ENCODE assay signal across 10 mouse cellular contexts in genomic region chr2:173337666-173338065, GRCm38 (mm10).
DNase-seq lines count a peak whose midpoint lies in the region; ATAC-seq lines count a peak whose summit lies in the region.
"Had no signal": no experiment of that assay in that cellular context is flagged by ENCODE, and none has a peak within 500 bp of the region (broad histone marks: within the 10 kb centered on the region; RNA-seq: fewer than 3 reads in every experiment).

No protein-coding gene starts in this region.

- no peak overlapping the region for H3K4me2 ChIP-seq in embryonic facial prominence, embryonic 13.5 days
- no peak overlapping the region for H3K4me2 ChIP-seq in limb, embryonic 13.5 days (replicated peaks)
- H3K4me2 ChIP-seq: midbrain, embryonic 15.5 days had no signal

- H3K4me3 ChIP-seq in embryonic facial prominence, embryonic 13.5 days, result no peak overlapping the region
- H3K4me3 ChIP-seq in embryonic facial prominence, embryonic 10.5 days, result no peak overlapping the region
- H3K4me3 ChIP-seq in limb, embryonic 13.5 days, result no peak overlapping the region
- H3K4me3 ChIP-seq: midbrain, embryonic 15.5 days had no signal

- no peaks in the 10 kb centered on the region for H3K36me3 ChIP-seq in embryonic facial prominence, embryonic 13.5 days
- no peaks in the 10 kb centered on the region for H3K36me3 ChIP-seq in embryonic facial prominence, embryonic 10.5 days (replicated peaks)
- no peaks in the 10 kb centered on the region for H3K36me3 ChIP-seq in limb, embryonic 13.5 days
- H3K36me3 ChIP-seq: midbrain, embryonic 15.5 days had no signal

- DNase-seq in embryonic facial prominence, embryonic 10.5 days (ENCODE audit: low spot score), result no peak
- peak; percentile 19 for DNase-seq in thymus, postnatal 14 days
- DNase-seq in thymus, postnatal 0 days (ENCODE audit: low spot score), result no peak
- DNase-seq in urinary bladder, postnatal 4 days (ENCODE audit: low spot score in 2 of 2), result no peak
- no peak for DNase-seq in thymus, adult 18-20 months
- DNase-seq in frontal cortex, postnatal 25 days (ENCODE audit: low spot score in 2 of 2), result no peak
- DNase-seq: adrenal gland, postnatal 10 days had no signal

- H3K27ac ChIP-seq in embryonic facial prominence, embryonic 13.5 days, result 0 out of 2 replicates have a peak overlapping the region, but pooled peaks have one; percentile 7
- H3K27ac ChIP-seq in embryonic facial prominence, embryonic 10.5 days (replicated peaks), result no peak overlapping the region
- peak overlapping the region; percentile 44 for H3K27ac ChIP-seq in limb, embryonic 13.5 days
- H3K27ac ChIP-seq: midbrain, embryonic 15.5 days had no signal

- peaks cover 9% of the 10 kb centered on the region; the same call in 1 of the 2 replicates for H3K27me3 ChIP-seq in embryonic facial prominence, embryonic 13.5 days
- H3K27me3 ChIP-seq in embryonic facial prominence, embryonic 10.5 days (replicated peaks; ENCODE audit: low read depth, poor library complexity, severe bottlenecking), result peaks cover 90% of the 10 kb centered on the region
- peaks cover 16% of the 10 kb centered on the region for H3K27me3 ChIP-seq in limb, embryonic 13.5 days
- H3K27me3 ChIP-seq: midbrain, embryonic 15.5 days had no signal

- 58% methylated on average over 5 of the region's 5 CpGs for whole genome bisulfite sequencing in embryonic facial prominence, embryonic 13.5 days
- 87% methylated on average over 5 of the region's 5 CpGs for WGBS in embryonic facial prominence, embryonic 10.5 days
- 37% methylated on average over 5 of the region's 5 CpGs for WGBS in limb, embryonic 13.5 days

- no peaks in the 10 kb centered on the region for H3K9me3 ChIP-seq in embryonic facial prominence, embryonic 13.5 days
- no peaks in the 10 kb centered on the region for H3K9me3 ChIP-seq in embryonic facial prominence, embryonic 10.5 days
- H3K9me3 ChIP-seq in limb, embryonic 13.5 days, result no peaks in the 10 kb centered on the region
- H3K9me3 ChIP-seq: midbrain, embryonic 15.5 days had no signal

- H3K9ac ChIP-seq in embryonic facial prominence, embryonic 13.5 days, result no peak overlapping the region
- no peak overlapping the region for H3K9ac ChIP-seq in limb, embryonic 13.5 days
- H3K9ac ChIP-seq: midbrain, embryonic 15.5 days had no signal

- no peak for ATAC-seq in embryonic facial prominence, embryonic 13.5 days (ENCODE audit: insufficient number of reproducible peaks, insufficient read depth, low FRiP score, low TSS enrichment, low read depth)
- ATAC-seq in limb, embryonic 13.5 days (ENCODE audit: low FRiP score, low read depth), result no peak
- ATAC-seq: midbrain, embryonic 15.5 days had no signal

- peaks cover 71% of the 10 kb centered on the region for H3K4me1 ChIP-seq in embryonic facial prominence, embryonic 13.5 days
- peaks cover 69% of the 10 kb centered on the region for H3K4me1 ChIP-seq in embryonic facial prominence, embryonic 10.5 days
- H3K4me1 ChIP-seq in limb, embryonic 13.5 days, result peaks cover 86% of the 10 kb centered on the region
